Mouse (Mus musculus): ENCODE results near the gene Vmn1r233.

DNA sequence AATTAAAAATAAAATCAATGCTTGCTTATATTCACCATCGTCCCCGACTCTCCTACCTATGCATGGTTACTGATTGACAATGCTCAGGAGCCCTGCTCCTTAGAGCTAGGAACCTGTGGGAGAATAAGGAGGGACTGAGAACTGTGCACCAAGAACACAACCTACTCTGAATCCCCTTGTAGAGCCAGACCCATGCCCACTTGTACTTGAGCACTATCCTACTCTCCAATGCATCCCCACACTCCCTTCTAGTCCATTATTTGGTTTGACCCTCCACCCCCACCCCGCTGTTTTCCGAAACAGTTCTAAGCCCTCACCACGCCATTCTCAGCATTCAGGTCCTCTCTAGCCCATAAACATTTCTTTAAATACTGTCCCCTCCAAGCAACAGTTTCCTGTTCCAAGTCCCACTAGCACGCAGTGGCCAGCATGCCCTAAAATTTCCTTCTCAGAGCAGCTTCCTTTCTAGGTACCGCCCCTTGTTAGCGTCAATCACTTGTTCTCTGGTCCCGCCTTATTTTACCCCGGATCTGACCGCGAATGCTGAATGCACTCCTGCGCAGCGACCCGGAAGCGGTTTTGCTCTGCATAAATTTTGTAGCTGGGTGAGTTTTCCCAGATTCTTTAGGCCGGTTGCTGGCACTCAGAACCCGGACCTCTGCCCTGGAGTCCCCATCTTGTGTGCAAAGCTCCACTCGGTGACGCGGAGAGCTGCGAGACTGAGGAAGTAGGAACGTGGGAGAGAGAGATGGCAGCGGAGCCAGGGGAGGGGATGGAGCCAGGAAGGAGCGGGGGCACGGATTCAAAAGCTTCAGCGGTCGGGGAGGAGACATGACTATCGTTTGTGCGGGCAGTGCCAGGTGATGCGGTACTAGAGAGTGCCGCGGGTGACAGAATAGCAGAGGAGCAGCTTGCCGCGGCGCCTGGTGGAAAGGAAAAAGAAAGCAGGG, 12.4 kb upstream of the Vmn1r233 start, which contains the start of gene Zfp160:
- TF ChIP-seq POLR2A (IDR thresholded peaks at IDR 0.05; ENCODE audit: low read depth, low read length): no peak; the same call in none of the 2 replicates
- no peak for TF ChIP-seq CTCF (IDR thresholded peaks at IDR 0.05; ENCODE audit: extremely low read depth, insufficient read depth, insufficient read length, insufficient replicate concordance)
